Mouse (Mus musculus) right cerebral cortex, postnatal 36 days (tissue): ENCODE data around the gene 4930442H23Rik.
"Not testable (repeated sequence)": the region's sequence is repeated elsewhere in the genome, so short reads cannot be mapped to it uniquely, and the experiment has no call there.

ENCODE experiments used
- DNase-seq, 2 experiments: peaks; one replicate each; pipeline ENCODE4 v3.0.0; 2022; ENCODE audit warnings: low spot score in 2 of 2, mixed read lengths in 1 of 2

4930442H23Rik gene

GRCm38 (mm10) chr10:81177958-81178712 lies 5.5 kb downstream of the 4930442H23Rik start:
- no peak for DNase-seq

GRCm38 (mm10) chr10:81177491-81177925 lies 6.1 kb downstream of the 4930442H23Rik start:
- no peak for DNase-seq

GRCm38 (mm10) chr10:81176466-81177271 lies 7.0 kb downstream of the 4930442H23Rik start, which contains the start of gene Eef2:
TSS of gene Eef2 (plus strand) at chr10:81176631.
- peak; percentile 96 to 98 for DNase-seq

- no peak for DNase-seq
These were observed 7.6 kb downstream of the 4930442H23Rik start for GRCm38 (mm10) chr10:81175936-81176465.

GRCm38 (mm10) chr10:81175345-81175701 lies 8.3 kb downstream of the 4930442H23Rik start:
- not testable (repeated sequence) for DNase-seq

- DNase-seq = peak; percentile 74
These were observed 8.9 kb downstream of the 4930442H23Rik start for GRCm38 (mm10) chr10:81174617-81175344.

- DNase-seq = peak; percentile 65 to 77
These were observed 10.5 kb downstream of the 4930442H23Rik start for GRCm38 (mm10) chr10:81173132-81173531.

- not testable (repeated sequence) for DNase-seq
These were observed 14.2 kb downstream of the 4930442H23Rik start for GRCm38 (mm10) chr10:81169411-81169900.

GRCm38 (mm10) chr10:81168521-81169244 lies 15.0 kb downstream of the 4930442H23Rik start:
- DNase-seq = peak; percentile 68 to 75

GRCm38 (mm10) chr10:81168087-81168431 lies 15.6 kb downstream of the 4930442H23Rik start:
- no peak for DNase-seq

- DNase-seq = peak; percentile 100
These were observed 16.2 kb downstream of the 4930442H23Rik start, which contains the start of gene Pias4 for GRCm38 (mm10) chr10:81167200-81168086. TSS of gene Pias4 (minus strand) at chr10:81167923.

- DNase-seq = no peak
These were observed 18.5 kb downstream of the 4930442H23Rik start for GRCm38 (mm10) chr10:81165118-81165517.

GRCm38 (mm10) chr10:81162318-81162652 lies 21.4 kb downstream of the 4930442H23Rik start:
- no peak for DNase-seq

- no peak for DNase-seq
These were observed 21.9 kb downstream of the 4930442H23Rik start for GRCm38 (mm10) chr10:81161602-81162317.

- DNase-seq = no peak
These were observed 28.9 kb downstream of the 4930442H23Rik start for GRCm38 (mm10) chr10:81154736-81155135.

GRCm38 (mm10) chr10:81154313-81154712 lies 29.3 kb downstream of the 4930442H23Rik start:
- DNase-seq = no peak

GRCm38 (mm10) chr10:81152609-81153008 lies 31.0 kb downstream of the 4930442H23Rik start:
- no peak for DNase-seq

GRCm38 (mm10) chr10:81151261-81151660 lies 32.4 kb downstream of the 4930442H23Rik start:
- no peak for DNase-seq

GRCm38 (mm10) chr10:81146296-81146695 lies 37.4 kb downstream of the 4930442H23Rik start:
- no peak for DNase-seq
